Comparison of ENCODE assay signal across 14 mouse cellular contexts in the genomic region with DNA sequence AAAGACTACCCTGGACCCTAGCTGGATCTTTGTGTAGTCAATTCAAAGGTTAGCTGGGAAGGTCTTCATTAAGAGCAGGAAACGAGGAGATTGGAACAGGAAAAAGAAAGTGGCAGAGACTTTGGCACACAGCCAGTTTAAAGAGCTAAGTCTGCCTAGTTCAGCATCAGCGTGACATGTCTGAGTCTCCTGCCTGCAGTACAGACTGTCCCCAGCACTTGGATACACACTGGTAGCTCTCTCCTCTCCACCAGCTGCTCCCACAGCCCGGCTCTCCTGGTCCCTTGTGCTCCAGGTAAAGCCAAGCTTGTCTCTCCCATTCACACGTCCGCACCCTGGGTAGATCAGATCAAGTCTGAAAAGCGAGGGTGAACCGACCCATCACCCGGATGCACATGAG.
"Had no signal": no experiment of that assay in that cellular context is flagged by ENCODE, and none has a peak within 500 bp of the region (broad histone marks: within the 10 kb centered on the region; RNA-seq: fewer than 3 reads in every experiment).

No protein-coding gene starts in this region.

- H3K27me3 ChIP-seq: kidney, embryonic 15.5 days; liver, embryonic 12.5 days; liver, embryonic 15.5 days; lung, embryonic 15.5 days had no signal

- H3K27ac ChIP-seq: kidney, embryonic 15.5 days; left cerebral cortex, adult 2 months; limb, embryonic 10.5 days; limb, embryonic 13.5 days; liver, embryonic 12.5 days; liver, embryonic 15.5 days; lung, embryonic 15.5 days; midbrain, embryonic 10.5 days had no signal

- H3K4me1 ChIP-seq: liver, embryonic 12.5 days; liver, embryonic 15.5 days; lung, embryonic 15.5 days; megakaryocyte, embryonic 14.5 days had no signal

- H3K9me3 ChIP-seq: kidney, embryonic 15.5 days; limb, embryonic 10.5 days; limb, embryonic 13.5 days; liver, embryonic 12.5 days; liver, embryonic 15.5 days; lung, embryonic 15.5 days; megakaryocyte, embryonic 14.5 days; midbrain, embryonic 10.5 days had no signal

- H3K4me2 ChIP-seq: kidney, embryonic 15.5 days; limb, embryonic 13.5 days; liver, embryonic 12.5 days; liver, embryonic 15.5 days; lung, embryonic 15.5 days had no signal

- DNase-seq: layer of hippocampus, postnatal 36 days; lung, adult 18-20 months; lung, postnatal 36 days; thymus, adult 18-20 months; thymus, postnatal 36 days had no signal

- ATAC-seq: liver, embryonic 12.5 days had no signal

- H3K9ac ChIP-seq: kidney, embryonic 15.5 days; limb, embryonic 13.5 days; liver, embryonic 12.5 days; liver, embryonic 15.5 days; lung, embryonic 15.5 days had no signal

- H3K4me3 ChIP-seq: kidney, embryonic 15.5 days; left cerebral cortex, adult 2 months; limb, embryonic 10.5 days; limb, embryonic 13.5 days; liver, embryonic 12.5 days; liver, embryonic 15.5 days; lung, embryonic 15.5 days; megakaryocyte, embryonic 14.5 days; midbrain, embryonic 10.5 days had no signal

- H3K36me3 ChIP-seq: kidney, embryonic 15.5 days; limb, embryonic 10.5 days; limb, embryonic 13.5 days; liver, embryonic 12.5 days; liver, embryonic 15.5 days; lung, embryonic 15.5 days; midbrain, embryonic 10.5 days had no signal
